Mouse (Mus musculus): ENCODE data around the gene Mrgprh.

Gene Mrgprh

DNA sequence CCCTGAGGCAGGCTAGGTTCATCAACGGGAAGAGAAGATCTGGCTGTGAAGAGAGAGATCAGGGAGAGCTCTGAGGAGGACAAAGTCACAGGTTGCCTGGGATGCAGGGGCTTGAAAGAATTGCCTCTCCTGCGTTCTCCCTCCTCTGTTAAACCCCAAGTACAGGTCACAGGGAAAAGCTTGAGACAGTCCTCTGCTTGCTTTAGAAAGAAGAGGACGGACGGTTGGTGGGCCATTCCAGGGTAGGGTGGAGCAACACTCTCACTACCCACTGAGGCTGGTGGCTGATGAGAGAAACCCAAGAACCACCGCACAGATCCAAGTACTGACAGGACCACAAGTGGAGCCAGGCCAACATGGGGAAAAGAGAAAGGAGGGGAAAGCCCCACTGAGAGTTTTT is at the start of gene Mrgprh:
TSS of gene Mrgprh (plus strand) at position 301 of the 400 bp plus-strand sequence.
- DNase-seq (ENCODE audit: low spot score), result no peak

DNA sequence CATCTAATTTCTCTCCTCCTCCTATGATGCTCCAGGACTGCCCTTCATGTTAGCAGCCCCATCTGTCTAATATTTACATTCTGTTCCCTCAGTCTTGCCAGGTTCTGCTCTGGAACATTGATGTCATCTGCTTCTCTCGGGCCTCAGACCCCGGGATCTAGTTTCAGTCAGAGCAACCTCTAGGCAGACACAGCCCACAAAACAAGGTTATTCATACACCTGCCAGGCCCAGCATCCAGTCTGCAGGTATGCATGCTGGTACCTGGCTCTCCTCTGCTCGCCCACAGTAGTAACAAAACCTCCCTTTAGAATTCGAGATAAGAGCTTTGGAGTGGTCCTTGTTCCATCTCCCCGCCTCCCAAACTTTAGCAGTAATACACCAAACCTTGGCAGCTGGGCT is 45.5 kb upstream of the Mrgprh start:
- no peak for DNase-seq (ENCODE audit: low spot score)

DNA sequence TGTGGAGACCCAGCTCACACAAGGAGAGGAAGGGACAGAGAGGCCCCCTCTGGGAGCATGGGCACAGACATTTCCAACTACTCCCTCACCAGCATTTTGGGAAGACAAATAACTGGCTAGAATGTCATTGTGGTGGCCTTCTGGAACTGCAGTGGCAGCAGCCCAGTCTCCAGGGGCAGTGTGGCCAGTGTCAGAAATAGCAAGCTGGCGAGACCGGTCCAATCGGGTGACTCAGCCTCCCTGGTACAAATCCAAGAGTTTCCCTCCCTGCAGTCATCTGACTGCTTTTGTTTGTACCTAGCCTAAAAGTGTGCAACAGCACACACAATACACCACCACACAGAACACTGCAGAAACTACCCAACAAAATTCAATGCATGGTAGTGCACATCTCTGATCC is 43.6 kb upstream of the Mrgprh start:
- DNase-seq (ENCODE audit: low spot score), result no peak

DNA sequence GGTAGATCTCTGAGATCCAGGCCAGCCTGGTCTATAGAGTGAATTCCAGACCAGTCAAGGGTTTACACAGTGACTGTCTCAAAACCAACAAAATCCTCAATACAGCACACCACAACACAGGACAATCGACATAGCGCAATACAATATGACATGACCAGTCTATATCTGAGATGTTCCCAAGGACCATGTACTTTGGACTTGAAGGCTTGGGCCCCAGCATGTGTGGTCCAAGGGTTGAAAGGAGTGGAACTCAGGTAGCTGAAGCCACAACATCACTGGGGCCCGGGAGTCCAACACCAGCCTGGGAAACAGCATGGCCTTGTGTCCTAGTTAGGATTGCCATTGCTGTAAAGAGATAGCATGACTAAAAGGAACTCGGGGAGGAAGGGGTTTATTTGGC is 43.2 kb upstream of the Mrgprh start:
- DNase-seq (ENCODE audit: low spot score), result no peak

DNA sequence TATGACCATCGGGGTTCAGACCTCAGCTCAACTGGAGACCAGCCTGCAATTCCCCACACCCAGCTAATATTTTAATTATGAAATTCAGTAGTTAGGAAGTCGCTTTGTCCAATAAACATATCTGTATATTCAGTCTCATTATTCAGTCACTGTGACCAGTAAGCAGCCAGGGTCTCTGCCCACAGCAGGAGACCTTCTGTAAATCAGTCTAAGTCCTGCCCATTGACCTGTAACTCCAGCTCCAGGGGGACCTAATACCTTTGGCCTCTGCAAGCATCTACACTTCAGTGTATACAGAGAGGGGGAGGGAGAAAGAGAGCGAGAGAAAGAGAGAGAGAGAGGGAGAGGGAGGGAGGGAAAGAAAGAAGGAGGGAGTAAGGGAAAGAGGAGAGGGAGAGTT is 41.5 kb upstream of the Mrgprh start:
- no peak for DNase-seq (ENCODE audit: low spot score)

DNA sequence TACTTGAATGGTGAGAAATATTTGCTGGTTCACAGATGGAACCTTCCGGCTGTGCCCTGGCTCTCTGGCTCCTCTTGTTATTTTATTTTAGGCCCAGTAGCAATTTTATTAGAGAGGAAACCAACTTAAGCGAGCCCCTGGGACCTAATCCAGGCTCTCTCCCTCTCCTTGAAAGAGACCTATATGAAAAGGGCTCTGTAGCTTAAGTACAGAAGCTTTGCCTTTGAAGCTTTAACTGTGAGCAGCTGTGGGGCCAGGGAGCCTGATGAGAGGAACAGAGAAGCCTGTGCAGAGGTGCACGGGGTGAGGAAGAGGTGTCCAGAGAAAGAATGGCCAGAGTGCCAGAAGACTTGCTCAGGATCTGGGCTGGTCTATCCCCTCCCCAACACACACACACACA is 41.0 kb upstream of the Mrgprh start:
- no peak for DNase-seq (ENCODE audit: low spot score)

DNA sequence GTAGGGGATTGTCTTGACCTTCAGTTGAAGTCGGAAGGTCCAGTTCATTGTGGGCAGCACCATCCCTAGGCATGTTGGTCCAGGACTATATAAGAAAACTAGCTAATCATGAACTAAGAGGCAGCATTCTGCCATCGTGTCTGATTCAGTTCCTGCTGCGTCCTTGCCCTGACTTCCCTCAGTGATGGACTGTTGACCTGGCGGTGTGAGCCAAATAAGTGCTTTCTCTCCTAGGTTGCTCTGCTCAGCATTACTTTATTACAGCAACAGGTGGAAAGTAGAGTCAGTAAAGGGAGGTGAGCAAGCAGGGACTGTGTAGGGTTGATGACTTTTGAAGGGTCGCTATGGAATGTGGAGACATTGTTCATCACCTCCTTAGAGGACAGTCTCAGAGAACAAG is 40.1 kb upstream of the Mrgprh start:
- no peak for DNase-seq (ENCODE audit: low spot score)

DNA sequence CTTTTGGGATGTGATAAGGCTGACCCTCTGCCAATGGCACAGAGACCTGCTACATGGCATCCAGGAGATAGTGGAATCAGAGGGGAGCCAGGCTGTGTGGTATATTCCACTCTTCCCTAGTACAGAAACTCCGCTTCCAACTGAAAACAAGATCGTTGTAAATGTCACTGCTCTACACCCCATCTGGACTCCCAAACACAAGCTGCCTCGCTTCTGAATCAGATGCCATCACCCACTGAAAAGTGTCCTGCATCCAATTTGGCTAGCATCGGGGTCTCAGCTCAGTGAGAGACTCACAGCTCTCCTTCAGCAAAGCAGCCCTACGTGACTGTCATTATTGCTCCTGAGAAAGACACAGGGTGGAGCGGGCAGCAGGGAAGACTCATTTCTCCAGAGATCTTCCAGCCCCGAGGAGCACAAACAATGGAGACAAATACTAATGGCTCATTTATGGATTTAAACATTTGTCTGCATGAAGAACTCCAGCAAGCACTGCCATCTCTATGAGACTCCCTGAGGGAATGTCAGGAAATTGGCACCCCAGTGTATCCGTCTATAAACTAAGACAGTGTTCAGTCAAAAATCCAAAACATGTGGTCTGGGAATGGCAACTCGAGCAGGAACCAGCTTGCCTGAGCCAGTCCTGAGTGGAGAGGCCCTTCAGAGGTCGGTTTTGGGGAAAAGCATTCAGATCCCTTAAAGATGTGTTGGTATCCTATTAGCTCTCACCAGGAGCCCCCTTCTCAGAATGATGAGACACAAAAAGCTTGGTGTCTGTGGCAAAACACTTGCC is 36.2 kb upstream of the Mrgprh start:
- no peak for DNase-seq (ENCODE audit: low spot score)

DNA sequence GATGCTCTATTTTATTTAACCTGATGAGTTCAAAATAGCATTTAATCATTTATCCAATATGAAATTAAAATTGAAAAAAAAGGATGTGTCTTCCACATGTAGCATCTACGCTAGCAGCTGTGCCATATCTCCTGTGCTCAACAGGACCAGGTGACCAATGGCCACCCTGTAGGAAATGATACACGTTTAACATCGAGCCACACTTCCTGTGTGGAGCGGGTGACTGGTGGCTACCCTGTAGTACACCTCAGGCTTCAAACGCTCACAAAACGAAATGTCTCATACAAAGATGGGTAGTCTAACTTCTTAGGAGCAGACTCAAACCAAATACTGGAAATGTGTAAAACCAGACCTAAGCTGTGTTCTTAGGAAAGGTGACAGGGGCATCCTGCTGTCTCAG is 32.0 kb upstream of the Mrgprh start:
- DNase-seq (ENCODE audit: low spot score), result no peak

DNA sequence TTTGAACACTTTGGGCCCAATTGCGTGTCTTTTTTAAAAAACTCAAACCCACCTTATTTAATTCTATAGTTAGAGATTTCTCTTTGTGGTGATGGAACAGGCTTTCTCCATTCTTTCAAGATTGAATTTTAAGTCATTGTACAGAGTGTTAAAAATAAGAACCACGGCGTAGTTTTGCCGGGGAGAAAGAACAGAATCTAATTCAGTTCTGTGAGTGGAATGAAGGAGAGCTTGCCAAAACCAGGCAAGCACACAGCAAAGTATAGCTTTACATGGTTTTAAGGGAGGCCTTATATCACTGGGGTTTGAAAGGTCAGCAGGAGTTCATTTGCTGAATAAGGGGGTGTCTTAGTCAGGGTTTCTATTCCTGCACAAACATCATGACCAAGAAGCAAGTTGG is 31.3 kb upstream of the Mrgprh start:
- no peak for DNase-seq (ENCODE audit: low spot score)

DNA sequence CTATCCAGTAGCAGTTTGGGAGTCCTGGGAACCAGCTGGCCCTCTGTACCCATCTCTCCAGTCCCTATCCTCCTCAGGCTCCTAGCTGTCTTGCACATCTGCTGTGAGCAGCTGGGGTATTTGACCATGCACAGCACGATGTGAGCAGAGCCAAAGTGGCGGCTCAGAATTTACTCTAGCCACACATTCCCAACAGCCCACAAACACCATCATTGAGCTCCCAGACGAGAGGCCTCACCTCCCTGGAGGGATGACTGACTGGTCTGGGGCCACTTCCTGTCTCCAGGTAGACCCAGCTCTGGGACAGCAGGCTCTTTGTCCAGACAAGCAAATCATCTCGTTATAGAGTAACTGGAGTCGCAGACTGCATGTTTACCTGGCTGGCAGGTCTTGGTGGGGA is 30.0 kb upstream of the Mrgprh start:
- DNase-seq (ENCODE audit: low spot score), result no peak

DNA sequence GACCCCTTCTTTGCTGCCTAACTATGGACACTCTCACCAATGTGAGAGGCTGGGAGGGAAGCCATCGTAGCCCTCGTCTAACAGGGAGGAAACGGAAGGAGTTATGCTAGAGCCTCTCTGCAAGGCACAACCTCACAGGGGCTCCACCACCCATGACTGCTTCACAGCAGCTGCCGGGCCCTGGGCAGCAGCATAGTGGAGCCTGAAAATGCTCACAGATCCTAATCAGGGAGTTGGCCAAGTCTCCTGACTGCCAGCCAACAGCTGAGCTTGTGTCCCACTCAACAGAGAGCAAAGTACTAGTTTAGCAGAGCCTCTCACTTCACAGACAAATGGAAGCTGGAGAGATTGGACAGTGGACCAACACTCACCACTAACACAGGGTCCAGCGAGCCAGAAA is 29.4 kb upstream of the Mrgprh start:
- DNase-seq (ENCODE audit: low spot score), result no peak

DNA sequence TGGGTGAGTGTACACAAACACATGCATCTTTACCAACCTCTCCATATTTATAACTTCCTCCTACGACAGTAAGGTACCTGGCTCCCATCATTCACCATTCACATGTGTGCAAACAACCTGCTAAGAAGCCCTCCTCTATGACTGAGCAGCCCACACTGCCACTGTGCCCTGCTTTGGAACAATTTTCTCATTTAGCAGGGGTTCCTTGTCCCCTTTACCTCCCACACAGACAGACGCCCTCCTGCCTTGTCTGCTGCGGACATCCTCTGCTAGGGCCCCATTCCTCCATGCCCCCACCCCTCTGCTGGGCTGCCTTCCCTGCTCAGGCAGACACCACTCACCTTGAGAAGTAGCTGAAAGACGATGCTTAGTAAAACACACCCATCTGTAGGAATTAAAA is 28.1 kb upstream of the Mrgprh start:
- DNase-seq (ENCODE audit: low spot score), result no peak

DNA sequence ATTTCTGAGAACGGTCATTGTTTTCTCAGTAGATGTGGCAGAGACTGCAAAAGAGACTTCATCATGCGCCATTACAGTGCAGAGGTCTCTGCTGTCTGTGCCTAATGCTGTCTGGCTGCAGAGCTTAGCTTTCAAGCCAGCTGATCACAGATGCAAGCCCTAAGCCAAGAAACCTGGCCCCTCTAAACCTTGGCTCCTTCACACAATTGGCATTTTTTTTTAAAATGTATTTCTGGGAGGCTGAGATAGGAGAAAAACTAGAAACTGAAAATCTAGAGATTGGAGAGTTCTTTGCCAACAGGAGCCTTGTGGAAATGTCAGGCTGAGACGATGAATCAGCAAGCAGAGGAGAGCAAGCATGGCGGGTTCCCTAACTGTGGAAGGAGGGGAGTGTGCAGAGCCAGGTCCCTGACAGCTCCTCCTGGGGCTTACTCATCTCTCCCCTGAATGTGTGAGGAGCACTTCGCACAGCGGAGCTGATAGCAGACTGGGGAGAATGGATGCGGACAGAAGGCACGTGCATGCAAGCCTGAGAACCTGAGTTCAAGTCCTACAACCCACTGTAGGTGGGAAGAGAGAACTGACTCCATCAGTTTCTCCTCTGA is 26.0 kb upstream of the Mrgprh start:
- DNase-seq (ENCODE audit: low spot score), result no peak

DNA sequence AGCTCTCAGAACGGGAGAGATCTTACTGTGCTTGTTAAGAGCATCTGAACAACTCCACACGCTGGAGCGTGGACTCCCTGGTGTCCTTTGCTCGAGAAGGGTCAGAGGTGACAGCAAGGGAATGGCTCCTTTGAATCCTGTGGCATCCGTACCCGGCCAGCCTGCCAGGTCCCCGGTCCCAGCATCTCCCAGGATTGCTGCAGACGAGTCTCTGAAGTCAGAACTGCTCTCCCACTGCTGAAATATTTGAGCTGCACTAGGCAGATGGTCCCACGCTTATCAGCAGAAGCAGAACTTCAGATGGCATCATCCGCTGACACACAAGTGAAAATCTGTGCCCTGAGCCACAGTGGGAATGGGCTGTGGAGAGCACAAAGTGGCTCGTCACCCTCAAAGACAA is 24.1 kb upstream of the Mrgprh start:
- no peak for DNase-seq (ENCODE audit: low spot score)

DNA sequence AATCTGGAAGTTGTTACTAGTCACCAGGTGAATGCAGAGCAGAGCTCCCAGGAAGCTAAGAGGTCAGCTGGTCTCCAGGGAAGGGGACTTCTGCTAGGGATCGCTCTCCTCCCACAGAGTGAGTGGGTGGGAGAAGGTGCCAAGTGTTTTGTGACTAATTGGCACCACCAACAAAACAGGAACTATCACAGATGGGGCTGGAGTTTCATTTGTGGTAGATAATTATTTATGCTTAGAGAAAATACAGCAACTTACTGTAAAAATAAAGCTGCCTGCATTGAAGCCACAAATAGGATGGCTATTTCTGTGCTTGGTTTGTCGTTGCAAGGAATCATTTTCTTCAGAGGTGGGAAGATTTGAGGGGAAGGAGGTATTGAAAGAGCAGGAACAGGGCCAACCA is 22.0 kb upstream of the Mrgprh start:
- DNase-seq (ENCODE audit: low spot score), result no peak

DNA sequence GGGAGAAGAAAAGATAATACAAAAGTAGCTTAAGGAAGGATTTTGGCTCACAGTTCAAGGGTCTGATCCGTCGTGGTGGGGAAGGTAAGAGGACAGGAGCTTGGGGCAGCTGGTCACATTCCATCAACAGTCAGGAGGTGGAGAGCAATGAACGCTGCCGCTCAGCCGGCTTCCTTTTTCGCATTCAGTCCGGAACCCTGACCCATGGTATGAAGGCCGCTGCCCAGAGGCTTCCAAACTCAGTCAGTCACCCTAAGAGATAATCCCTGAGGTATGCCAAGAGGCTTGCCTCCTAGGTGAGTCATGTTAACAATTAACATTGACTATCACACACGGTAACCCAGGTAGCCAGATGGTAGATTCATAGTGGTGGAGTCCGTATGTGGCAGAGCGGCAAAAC is 21.4 kb upstream of the Mrgprh start:
- no peak for DNase-seq (ENCODE audit: low spot score)

DNA sequence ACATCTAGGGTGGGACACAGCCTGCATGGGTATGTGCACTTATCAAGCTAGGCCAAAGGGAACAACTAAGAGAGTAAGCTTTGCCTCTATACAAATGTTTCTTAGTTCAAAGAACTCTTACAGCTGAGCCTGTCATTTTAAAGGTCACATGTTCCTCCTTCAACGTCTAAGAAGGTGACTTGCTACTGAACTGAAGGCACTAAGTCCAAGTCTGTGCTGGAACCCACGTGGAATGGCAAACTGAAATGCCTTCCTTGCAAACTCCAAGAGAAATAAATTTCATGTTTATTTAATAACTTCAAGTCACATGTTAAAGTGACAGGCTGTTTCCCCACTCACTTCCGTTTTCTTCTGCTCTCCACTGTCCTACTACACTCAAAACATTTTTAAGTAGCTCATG is 18.4 kb upstream of the Mrgprh start:
- no peak for DNase-seq (ENCODE audit: low spot score)

DNA sequence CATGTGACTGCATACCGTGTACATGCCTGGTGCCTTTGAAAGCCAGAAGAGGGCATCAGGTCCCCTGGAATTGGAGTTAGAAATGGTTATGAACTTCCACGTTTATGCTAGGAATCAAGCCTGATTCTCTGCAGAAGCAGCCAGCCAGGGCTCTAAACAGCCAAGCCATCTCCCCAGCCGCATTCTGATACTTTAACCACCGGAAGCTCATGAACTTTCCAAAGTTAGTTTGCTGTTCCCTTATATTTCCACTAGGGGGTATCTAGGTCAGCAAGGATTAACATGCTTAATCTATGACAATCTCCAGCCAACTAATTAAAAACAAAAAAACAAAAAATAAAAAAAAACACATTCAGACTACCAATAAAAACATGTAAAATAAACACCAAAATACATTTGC is 17.8 kb upstream of the Mrgprh start:
- no peak for DNase-seq (ENCODE audit: low spot score)

DNA sequence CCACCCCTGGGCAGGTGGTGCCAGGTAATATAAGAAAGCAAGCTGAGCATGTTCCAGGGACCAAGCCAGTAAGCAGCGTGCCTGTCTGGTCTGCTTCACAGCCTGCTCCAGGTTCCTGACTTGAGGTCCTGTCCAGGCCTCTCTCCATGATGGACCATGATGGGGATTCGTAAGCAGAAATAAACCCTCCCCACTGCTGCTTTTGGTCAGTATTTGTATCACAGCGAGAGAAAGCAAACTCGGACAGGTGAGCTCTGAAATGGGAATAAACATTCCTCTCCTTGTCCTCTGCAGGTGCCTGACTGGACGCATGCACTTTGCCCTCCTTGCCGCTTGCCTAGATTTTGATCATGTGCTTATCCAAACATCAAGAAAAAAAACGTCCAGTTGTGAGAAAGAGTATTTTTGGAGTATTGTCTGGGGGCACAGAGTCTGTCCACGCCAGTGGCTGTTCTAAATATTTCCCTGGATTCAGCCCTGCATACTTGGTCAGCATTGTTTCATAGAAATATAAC is 16.8 kb upstream of the Mrgprh start:
- DNase-seq (ENCODE audit: low spot score), result no peak

DNA sequence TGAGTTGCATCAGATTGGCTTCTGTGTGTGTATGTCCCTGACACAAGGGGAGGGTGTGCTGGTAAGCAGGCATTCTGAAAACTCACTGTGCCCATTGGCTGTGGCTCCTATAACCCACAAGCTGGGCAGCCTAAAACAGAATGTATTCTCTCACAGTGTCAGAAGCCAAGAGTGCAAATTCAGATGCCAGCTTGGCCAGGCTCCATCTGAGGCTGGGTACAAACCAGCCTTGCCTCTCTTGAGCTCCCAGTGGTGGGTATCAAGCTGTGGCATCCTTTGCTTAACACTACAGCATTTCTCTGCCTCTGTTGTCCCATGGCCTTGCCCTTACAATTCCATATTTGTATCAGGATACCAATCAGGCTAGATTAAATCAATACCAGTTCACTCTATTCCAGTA is 11.7 kb upstream of the Mrgprh start:
- no peak for DNase-seq (ENCODE audit: low spot score)

DNA sequence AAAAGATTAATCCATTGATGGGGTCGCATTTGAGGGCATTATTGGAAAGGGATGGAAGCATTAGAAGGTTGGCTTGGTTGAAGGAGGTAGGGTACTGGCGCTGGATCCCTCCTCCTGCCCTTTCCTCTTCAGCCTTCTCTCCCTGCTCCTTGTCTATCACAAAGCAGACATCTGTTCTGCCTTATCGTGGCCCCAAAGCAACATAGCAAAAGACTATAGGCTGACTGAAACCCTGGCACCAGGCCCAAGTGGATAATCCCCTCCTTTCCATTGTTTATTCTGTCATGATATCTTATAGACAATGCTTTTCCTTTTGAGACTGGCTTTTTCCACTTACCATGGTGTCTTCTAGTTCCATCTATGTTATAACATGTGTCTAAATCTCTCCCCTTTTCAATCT is 10.4 kb upstream of the Mrgprh start:
- DNase-seq (ENCODE audit: low spot score), result no peak

DNA sequence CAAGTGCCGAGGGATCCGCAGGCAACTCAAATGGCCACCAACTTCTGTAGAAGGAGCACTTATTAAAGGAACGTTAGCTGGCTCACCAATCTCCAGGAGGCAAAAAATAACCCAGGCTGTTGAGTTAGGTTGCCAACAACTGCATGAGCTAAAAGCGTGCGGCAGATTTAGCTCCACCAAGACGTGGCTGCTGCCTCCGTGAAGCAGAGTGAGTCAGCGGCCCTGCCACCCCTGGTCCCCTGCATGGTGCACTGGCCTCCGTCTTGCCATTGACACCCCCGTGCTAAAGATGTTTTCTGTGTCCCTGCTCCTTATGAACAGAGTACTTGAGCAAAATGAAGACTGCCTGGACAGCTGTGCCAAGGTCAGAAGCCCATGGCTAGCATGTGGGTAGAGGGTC is 9.0 kb upstream of the Mrgprh start:
- DNase-seq (ENCODE audit: low spot score), result no peak

DNA sequence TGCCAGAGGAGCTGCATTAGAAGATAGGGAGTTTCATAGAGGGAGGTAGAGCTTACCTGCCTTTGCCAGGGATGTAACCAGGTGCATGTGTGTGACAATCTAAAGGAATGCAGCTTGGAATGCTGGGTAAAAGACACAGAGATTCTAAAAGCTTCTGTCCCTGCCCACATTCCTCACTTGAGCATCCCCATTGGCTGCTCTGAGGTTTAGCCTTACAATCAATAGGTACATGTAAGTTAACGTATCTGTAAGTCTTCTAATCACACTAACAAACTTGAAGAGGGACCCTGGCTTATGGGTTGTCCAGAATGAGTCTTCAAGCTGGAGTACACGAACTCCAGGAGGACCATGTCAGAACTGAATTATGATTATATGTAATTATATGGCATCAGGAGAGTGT is 7.8 kb upstream of the Mrgprh start, which contains the start of gene Mas1:
TSS of gene Mas1 (minus strand) at position 101 of the 400 bp plus-strand sequence.
- no peak for DNase-seq (ENCODE audit: low spot score)
